Mouse (Mus musculus) stomach, postnatal 0 days (tissue): Measurements from ENCODE around the gene Nbea.

ENCODE experiments used
- CTCF ChIP-seq: IDR thresholded peaks from 2 replicates; pipeline ENCODE4 v1.5.1; 2016; ENCODE audit warnings: antibody characterized with exemption, low read depth, mild to moderate bottlenecking, moderate library complexity
- EP300 ChIP-seq: optimal IDR thresholded peaks from 2 replicates; pipeline ENCODE3; 2016; ENCODE audit warnings: antibody characterized with exemption

- no peak for TF ChIP-seq CTCF
- no peak for TF ChIP-seq EP300
Observed at GRCm38 (mm10) chr3:55755805-55756601, 427.5 kb downstream of the Nbea start.
